Mouse (Mus musculus) spleen, adult 2 months (tissue): ENCODE measurements around the gene Slc35e1.

Source experiments
- CTCF ChIP-seq: fragments of 200-500 bp; IDR thresholded peaks from 2 replicates; pipeline ENCODE4 v1.5.1; 2011; ENCODE audit warnings: mild to moderate bottlenecking, inconsistent platforms; ENCODE audit not compliant: insufficient read depth, insufficient read length, insufficient replicate concordance; ENCODE audit errors: extremely low read depth
- POLR2A ChIP-seq: fragments of 200-500 bp; IDR thresholded peaks from 2 replicates; pipeline ENCODE4 v1.6.1; 2011; ENCODE audit warnings: low read depth, low read length, inconsistent platforms

- TF ChIP-seq POLR2A (no peak), CTCF (no peak)
Measured at GRCm38 (mm10) chr8:72500521-72500931, 8.1 kb upstream of the Slc35e1 start.
